ENCODE assay signal across 8 mouse cellular contexts in genomic region chr19:46254163-46254752, GRCm38 (mm10). TPM values are rescaled to one million over a fixed set of nuclear protein-coding genes. Genes with fewer than 3 reads are reported as not detected.
DNase-seq lines count a peak whose midpoint lies in the region; ATAC-seq lines count a peak whose summit lies in the region.

No protein-coding gene starts in this region.

- 45% methylated on average over 7 of the region's 7 CpGs for WGBS in hindbrain, embryonic 10.5 days
- WGBS in hindbrain, embryonic 12.5 days: 40% methylated on average over 7 of the region's 7 CpGs
- WGBS in midbrain, embryonic 14.5 days: 36% methylated on average over 7 of the region's 7 CpGs

- H3K27ac ChIP-seq in hindbrain, embryonic 10.5 days: no peak overlapping the region
- H3K27ac ChIP-seq in hindbrain, embryonic 12.5 days: no peak overlapping the region
- H3K27ac ChIP-seq in midbrain, embryonic 14.5 days (replicated peaks; ENCODE audit: low read depth, low read length): no peak overlapping the region

- no peaks in the 10 kb centered on the region for H3K4me1 ChIP-seq in hindbrain, embryonic 10.5 days (replicated peaks)
- H3K4me1 ChIP-seq in hindbrain, embryonic 12.5 days: no peaks in the 10 kb centered on the region
- H3K4me1 ChIP-seq in midbrain, embryonic 14.5 days (ENCODE audit: control insufficient read depth, insufficient read depth, low read length): no peaks in the 10 kb centered on the region

- no peaks in the 10 kb centered on the region for H3K9me3 ChIP-seq in hindbrain, embryonic 10.5 days
- H3K9me3 ChIP-seq in hindbrain, embryonic 12.5 days (replicated peaks): no peaks in the 10 kb centered on the region
- no peaks in the 10 kb centered on the region for H3K9me3 ChIP-seq in midbrain, embryonic 14.5 days (ENCODE audit: control insufficient read depth, low read length)

- H3K36me3 ChIP-seq in hindbrain, embryonic 10.5 days: peaks cover 41% of the 10 kb centered on the region
- H3K36me3 ChIP-seq in hindbrain, embryonic 12.5 days: peaks cover 42% of the 10 kb centered on the region
- H3K36me3 ChIP-seq in midbrain, embryonic 14.5 days (ENCODE audit: control insufficient read depth, insufficient read depth, low read length): peaks cover 50% of the 10 kb centered on the region

- H3K9ac ChIP-seq in hindbrain, embryonic 12.5 days: no peak overlapping the region
- H3K9ac ChIP-seq in midbrain, embryonic 14.5 days (replicated peaks; ENCODE audit: low read length): no peak overlapping the region

- H3K27me3 ChIP-seq in hindbrain, embryonic 10.5 days (ENCODE audit: insufficient read depth, poor library complexity, severe bottlenecking): no peaks in the 10 kb centered on the region
- no peaks in the 10 kb centered on the region for H3K27me3 ChIP-seq in hindbrain, embryonic 12.5 days
- H3K27me3 ChIP-seq in midbrain, embryonic 14.5 days (ENCODE audit: control insufficient read depth, insufficient read depth, low read length): no peaks in the 10 kb centered on the region

- DNase-seq in hindbrain, embryonic 10.5 days (ENCODE audit: low spot score): peak; percentile 15
- peak; percentile 18 for DNase-seq in urinary bladder, postnatal 14 days (ENCODE audit: low spot score)
- no peak for DNase-seq in urinary bladder, postnatal 36 days (ENCODE audit: low spot score in 2 of 2)
- DNase-seq in cerebellum, adult 9-10 months: peak; percentile 63
- DNase-seq in kidney, postnatal 14 days: peak; percentile 31
- peak; percentile 82 for DNase-seq in midbrain, embryonic 14.5 days
- no peak for DNase-seq in urinary bladder, adult 18-20 months (ENCODE audit: low spot score in 2 of 2)

- H3K4me2 ChIP-seq in hindbrain, embryonic 12.5 days (replicated peaks): no peak overlapping the region
- no peak overlapping the region for H3K4me2 ChIP-seq in midbrain, embryonic 14.5 days (ENCODE audit: low read length)

- H3K4me3 ChIP-seq in hindbrain, embryonic 10.5 days: no peak overlapping the region
- no peak overlapping the region for H3K4me3 ChIP-seq in hindbrain, embryonic 12.5 days
- no peak overlapping the region for H3K4me3 ChIP-seq in midbrain, embryonic 14.5 days (replicated peaks; ENCODE audit: low read depth, low read length)

- no peak for ATAC-seq in hindbrain, embryonic 12.5 days (ENCODE audit: low FRiP score)
- ATAC-seq in midbrain, embryonic 14.5 days (ENCODE audit: low FRiP score, low TSS enrichment): no peak

RNA-seq across cellular contexts. Expression of gene Nfkb2, which starts 49.9 kb away (rescaled TPM):
- 5.6 and 6.4 TPM in 2 replicates for polyA plus RNA-seq in hindbrain, embryonic 10.5 days (2016; fragmentation: Nextera tagmentation; extraction: Ambion mirVana)
- polyA plus RNA-seq in hindbrain, embryonic 12.5 days (2016; fragmentation: Nextera tagmentation; extraction: Ambion mirVana): 4.7 and 5.0 TPM in 2 replicates
- polyA plus RNA-seq in midbrain, embryonic 14.5 days (2014; fragmentation: Nextera tagmentation; extraction: Ambion mirVana): 1.6 and 2.1 TPM in 2 replicates

Comparison
In these comparisons a context has a peak if more than half of its experiments do, and no peak if none do; other contexts are left out.
1. DNase-seq: peak in hindbrain, embryonic 10.5 days (single experiment), urinary bladder, postnatal 14 days (single experiment), cerebellum, adult 9-10 months (single experiment), kidney, postnatal 14 days (single experiment) and midbrain, embryonic 14.5 days (single experiment); none in urinary bladder, postnatal 36 days (0 of 2) and urinary bladder, adult 18-20 months (0 of 2).